Mouse (Mus musculus): ENCODE measurements around the gene Fam83c. TPM values are rescaled to one million over a fixed set of nuclear protein-coding genes. Genes with fewer than 3 reads are reported as not detected.

Fam83c gene
- polyA plus RNA-seq (2014; fragmentation: Nextera tagmentation; extraction: Ambion mirVana) = 0.14 and 0.15 TPM in 2 replicates

GRCm38 (mm10) chr2:155834732-155835131, at the start of gene Fam83c:
TSS of gene Fam83c (minus strand) at chr2:155834854.
- WGBS = 62% methylated on average over 9 of the region's 9 CpGs

DNA sequence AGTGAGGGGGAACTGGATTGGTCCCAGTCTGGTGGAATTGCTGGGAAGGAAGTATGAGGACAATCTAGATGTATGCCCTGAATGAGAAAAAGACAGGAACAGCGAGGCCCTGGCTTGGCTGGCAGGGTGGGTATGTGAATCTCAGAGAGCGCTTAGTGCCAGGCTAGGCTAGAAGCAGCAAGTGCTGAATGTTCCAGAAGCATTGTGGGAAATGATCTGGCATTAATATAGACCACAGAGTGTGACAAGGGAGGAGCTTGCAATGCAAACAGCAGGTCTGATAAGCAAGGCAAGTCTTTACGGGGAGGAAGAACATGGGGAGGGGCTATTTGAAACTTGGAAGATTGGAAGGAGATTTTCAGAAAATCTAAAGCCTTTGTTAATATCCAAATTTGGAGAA, 47.4 kb upstream of the Fam83c start:
- no peak overlapping the region for H3K27ac ChIP-seq (replicated peaks; ENCODE audit: low read depth, low read length)
- no peak overlapping the region for H3K4me2 ChIP-seq (ENCODE audit: low read depth, low read length)
- ATAC-seq (replicated peaks; ENCODE audit: insufficient number of reproducible peaks, low FRiP score, low TSS enrichment, low read depth) (no peak), DNase-seq (ENCODE audit: low spot score) (no peak)
- no peaks in the 10 kb centered on the region for H3K27me3 ChIP-seq (ENCODE audit: control insufficient read depth, insufficient read depth, low read length)
- H3K9me3 ChIP-seq (replicated peaks; ENCODE audit: control insufficient read depth, low read length) = no peaks in the 10 kb centered on the region
- H3K9ac ChIP-seq (replicated peaks; ENCODE audit: low read length) = no peak overlapping the region
- no peak overlapping the region for H3K4me3 ChIP-seq (ENCODE audit: low read depth, low read length)
- WGBS = 94% methylated on average over 3 of the region's 3 CpGs
- no peaks in the 10 kb centered on the region for H3K4me1 ChIP-seq (ENCODE audit: control insufficient read depth, insufficient read depth, low read length)
- H3K36me3 ChIP-seq (replicated peaks; ENCODE audit: control insufficient read depth, insufficient read depth, low read depth, low read length) = no peaks in the 10 kb centered on the region

More at GRCm38 (mm10) chr2:155834732-155835131, at the start of gene Fam83c:
- no peaks in the 10 kb centered on the region for H3K27me3 ChIP-seq (ENCODE audit: control insufficient read depth, insufficient read depth, low read length)
- H3K4me3 ChIP-seq (ENCODE audit: low read depth, low read length) = no peak within 1 kb of the TSS
- ATAC-seq (replicated peaks; ENCODE audit: insufficient number of reproducible peaks, low FRiP score, low TSS enrichment, low read depth) (no peak), DNase-seq (ENCODE audit: low spot score) (no peak)
- no peaks in the 10 kb centered on the region for H3K4me1 ChIP-seq (ENCODE audit: control insufficient read depth, insufficient read depth, low read length)
- no peaks in the 10 kb centered on the region for H3K9me3 ChIP-seq (replicated peaks; ENCODE audit: control insufficient read depth, low read length)
- H3K27ac ChIP-seq (replicated peaks; ENCODE audit: low read depth, low read length) = no peak within 1 kb of the TSS
- H3K9ac ChIP-seq (replicated peaks; ENCODE audit: low read length) = no peak within 1 kb of the TSS
- no peak within 1 kb of the TSS for H3K4me2 ChIP-seq (ENCODE audit: low read depth, low read length)
- no peaks in the 10 kb centered on the region for H3K36me3 ChIP-seq (replicated peaks; ENCODE audit: control insufficient read depth, insufficient read depth, low read depth, low read length)

DNA sequence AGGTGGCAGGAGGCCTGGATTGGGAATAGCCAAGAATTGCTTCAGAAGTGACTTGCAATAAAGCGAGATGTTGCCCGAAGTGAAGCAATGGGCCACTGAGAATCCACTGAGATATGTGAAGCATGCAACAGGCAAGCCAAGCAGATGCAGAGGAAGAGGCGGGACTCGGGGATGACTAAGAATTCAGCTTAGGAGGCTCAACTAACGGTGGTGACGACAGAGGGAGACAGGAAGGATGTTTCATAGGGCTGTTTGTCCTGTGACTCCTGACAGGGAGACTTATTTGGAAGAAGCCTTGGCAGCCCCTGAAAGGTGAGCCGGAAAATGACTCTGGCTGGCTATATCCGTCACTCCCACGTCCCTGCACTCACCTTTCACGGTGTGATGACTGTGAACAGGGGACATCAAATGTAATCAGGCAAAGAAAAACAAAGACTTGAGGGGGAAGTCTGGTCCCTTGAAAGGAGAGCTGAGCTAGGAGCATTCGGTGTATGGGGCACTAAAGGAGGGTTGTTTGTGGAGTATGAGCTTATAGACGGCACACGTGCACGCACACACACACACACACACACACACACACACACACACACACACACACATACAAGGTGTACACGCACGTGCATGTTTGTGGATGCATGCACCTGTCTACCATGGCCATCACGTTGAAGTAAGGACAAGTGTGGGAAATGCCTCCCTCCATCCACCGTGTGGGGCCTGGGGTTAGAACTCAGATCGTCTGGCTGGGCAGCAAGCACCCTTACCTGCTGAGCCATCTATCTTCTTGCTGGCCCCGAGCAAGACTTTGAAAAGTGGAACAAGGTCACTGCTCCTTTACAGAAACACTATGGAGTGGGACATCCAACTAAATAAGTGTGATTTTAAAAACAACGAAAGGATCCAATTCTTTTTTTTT, 44.6 kb upstream of the Fam83c start:
- no peaks in the 10 kb centered on the region for H3K27me3 ChIP-seq (ENCODE audit: control insufficient read depth, insufficient read depth, low read length)
- DNase-seq (ENCODE audit: low spot score) (no peak), ATAC-seq (replicated peaks; ENCODE audit: insufficient number of reproducible peaks, low FRiP score, low TSS enrichment, low read depth) (no peak)
- H3K4me2 ChIP-seq (ENCODE audit: low read depth, low read length) = no peak overlapping the region
- H3K4me1 ChIP-seq (ENCODE audit: control insufficient read depth, insufficient read depth, low read length) = no peaks in the 10 kb centered on the region
- 82% methylated on average over 21 of the region's 21 CpGs for WGBS
- no peak overlapping the region for H3K27ac ChIP-seq (replicated peaks; ENCODE audit: low read depth, low read length)
- H3K36me3 ChIP-seq (replicated peaks; ENCODE audit: control insufficient read depth, insufficient read depth, low read depth, low read length) = no peaks in the 10 kb centered on the region; the same call in 1 of the 2 replicates
- no peak overlapping the region for H3K4me3 ChIP-seq (ENCODE audit: low read depth, low read length)
- no peak overlapping the region for H3K9ac ChIP-seq (replicated peaks; ENCODE audit: low read length)
- no peaks in the 10 kb centered on the region for H3K9me3 ChIP-seq (replicated peaks; ENCODE audit: control insufficient read depth, low read length)

DNA sequence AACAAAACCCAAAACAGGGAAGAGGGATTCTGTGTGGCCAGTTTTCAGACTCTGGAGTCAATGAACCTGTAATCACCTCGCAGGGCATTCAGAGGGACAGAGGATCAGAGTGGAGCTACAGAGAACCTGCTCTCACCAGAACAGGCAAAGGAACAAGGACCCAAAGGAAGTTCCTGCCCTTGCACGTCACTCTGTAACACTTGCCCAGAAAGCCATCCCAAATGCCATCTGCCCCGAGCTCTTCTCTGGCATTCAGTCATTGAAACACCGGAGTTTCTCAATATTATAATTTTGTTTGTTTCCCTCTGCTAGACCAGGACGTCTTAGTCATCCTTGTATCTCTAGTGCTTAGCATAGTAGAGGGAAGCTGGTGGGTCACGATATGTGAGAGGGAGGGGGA, 39.0 kb upstream of the Fam83c start:
- H3K4me2 ChIP-seq (ENCODE audit: low read depth, low read length) = no peak overlapping the region
- WGBS = 85% methylated on average over 6 of the region's 6 CpGs

GRCm38 (mm10) chr2:155872930-155873507, 38.4 kb upstream of the Fam83c start:
- 51% methylated on average over 10 of the region's 10 CpGs for WGBS
- H3K27me3 ChIP-seq (ENCODE audit: control insufficient read depth, insufficient read depth, low read length) = no peaks in the 10 kb centered on the region
- no peak overlapping the region for H3K9ac ChIP-seq (replicated peaks; ENCODE audit: low read length)
- no peak overlapping the region for H3K27ac ChIP-seq (replicated peaks; ENCODE audit: low read depth, low read length)
- H3K4me2 ChIP-seq (ENCODE audit: low read depth, low read length) = no peak overlapping the region
- DNase-seq (ENCODE audit: low spot score) (peak; percentile 25), ATAC-seq (replicated peaks; ENCODE audit: insufficient number of reproducible peaks, low FRiP score, low TSS enrichment, low read depth) (no peak)
- H3K9me3 ChIP-seq (replicated peaks; ENCODE audit: control insufficient read depth, low read length) = no peaks in the 10 kb centered on the region
- no peaks in the 10 kb centered on the region for H3K4me1 ChIP-seq (ENCODE audit: control insufficient read depth, insufficient read depth, low read length)
- no peak overlapping the region for H3K4me3 ChIP-seq (ENCODE audit: low read depth, low read length)
- H3K36me3 ChIP-seq (replicated peaks; ENCODE audit: control insufficient read depth, insufficient read depth, low read depth, low read length) = no peaks in the 10 kb centered on the region; the same call in 1 of the 2 replicates

More for the DNA sequence above, 39.0 kb upstream of the Fam83c start:
- DNase-seq (ENCODE audit: low spot score) (no peak), ATAC-seq (replicated peaks; ENCODE audit: insufficient number of reproducible peaks, low FRiP score, low TSS enrichment, low read depth) (no peak)
- Histone ChIP-seq H3K9me3 (replicated peaks; ENCODE audit: control insufficient read depth, low read length) (no peaks in the 10 kb centered on the region), H3K9ac (replicated peaks; ENCODE audit: low read length) (no peak overlapping the region), H3K4me3 (ENCODE audit: low read depth, low read length) (no peak overlapping the region), H3K27ac (replicated peaks; ENCODE audit: low read depth, low read length) (no peak overlapping the region), H3K27me3 (ENCODE audit: control insufficient read depth, insufficient read depth, low read length) (no peaks in the 10 kb centered on the region), H3K4me1 (ENCODE audit: control insufficient read depth, insufficient read depth, low read length) (no peaks in the 10 kb centered on the region), H3K36me3 (replicated peaks; ENCODE audit: control insufficient read depth, insufficient read depth, low read depth, low read length) (no peaks in the 10 kb centered on the region; the same call in 1 of the 2 replicates)

GRCm38 (mm10) chr2:155872486-155872885, 37.8 kb upstream of the Fam83c start:
- no peak overlapping the region for H3K9ac ChIP-seq (replicated peaks; ENCODE audit: low read length)
- WGBS = 81% methylated on average over 8 of the region's 8 CpGs
- no peak overlapping the region for H3K4me2 ChIP-seq (ENCODE audit: low read depth, low read length)
- H3K4me3 ChIP-seq (ENCODE audit: low read depth, low read length) = no peak overlapping the region
- no peaks in the 10 kb centered on the region for H3K9me3 ChIP-seq (replicated peaks; ENCODE audit: control insufficient read depth, low read length)
- H3K4me1 ChIP-seq (ENCODE audit: control insufficient read depth, insufficient read depth, low read length) = no peaks in the 10 kb centered on the region
- no peak for ATAC-seq (replicated peaks; ENCODE audit: insufficient number of reproducible peaks, low FRiP score, low TSS enrichment, low read depth)
- no peaks in the 10 kb centered on the region; the same call in 1 of the 2 replicates for H3K36me3 ChIP-seq (replicated peaks; ENCODE audit: control insufficient read depth, insufficient read depth, low read depth, low read length)
- no peak overlapping the region for H3K27ac ChIP-seq (replicated peaks; ENCODE audit: low read depth, low read length)
- DNase-seq (ENCODE audit: low spot score) = no peak
- no peaks in the 10 kb centered on the region for H3K27me3 ChIP-seq (ENCODE audit: control insufficient read depth, insufficient read depth, low read length)

DNA sequence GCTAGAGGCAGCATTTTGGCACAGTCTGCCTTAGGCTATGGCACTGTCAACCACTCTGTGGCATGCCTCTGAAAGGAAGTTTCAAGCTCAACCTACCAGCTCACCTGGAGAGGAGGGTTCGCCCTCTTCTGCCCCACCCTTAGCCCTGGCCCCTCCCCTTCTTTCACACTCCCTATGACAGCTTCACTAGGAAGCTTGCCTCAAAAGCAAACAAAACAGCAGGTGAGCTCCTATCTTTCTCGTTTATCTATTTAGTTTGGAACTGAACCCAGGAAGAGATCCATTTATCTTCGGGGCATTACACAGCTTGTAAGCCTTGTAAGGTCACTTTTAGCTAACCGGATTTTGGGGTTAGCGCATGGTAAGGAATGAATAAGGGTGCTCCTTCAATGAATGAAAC, 35.1 kb upstream of the Fam83c start:
- Histone ChIP-seq H3K9ac (replicated peaks; ENCODE audit: low read length) (no peak overlapping the region), H3K4me2 (ENCODE audit: low read depth, low read length) (no peak overlapping the region), H3K4me1 (ENCODE audit: control insufficient read depth, insufficient read depth, low read length) (no peaks in the 10 kb centered on the region), H3K36me3 (replicated peaks; ENCODE audit: control insufficient read depth, insufficient read depth, low read depth, low read length) (no peaks in the 10 kb centered on the region; the same call in 1 of the 2 replicates), H3K4me3 (ENCODE audit: low read depth, low read length) (no peak overlapping the region), H3K27me3 (ENCODE audit: control insufficient read depth, insufficient read depth, low read length) (no peaks in the 10 kb centered on the region), H3K27ac (replicated peaks; ENCODE audit: low read depth, low read length) (no peak overlapping the region), H3K9me3 (replicated peaks; ENCODE audit: control insufficient read depth, low read length) (no peaks in the 10 kb centered on the region)
- DNase-seq (ENCODE audit: low spot score) (no peak), ATAC-seq (replicated peaks; ENCODE audit: insufficient number of reproducible peaks, low FRiP score, low TSS enrichment, low read depth) (no peak)
- WGBS = 83% methylated on average over 5 of the region's 5 CpGs

DNA sequence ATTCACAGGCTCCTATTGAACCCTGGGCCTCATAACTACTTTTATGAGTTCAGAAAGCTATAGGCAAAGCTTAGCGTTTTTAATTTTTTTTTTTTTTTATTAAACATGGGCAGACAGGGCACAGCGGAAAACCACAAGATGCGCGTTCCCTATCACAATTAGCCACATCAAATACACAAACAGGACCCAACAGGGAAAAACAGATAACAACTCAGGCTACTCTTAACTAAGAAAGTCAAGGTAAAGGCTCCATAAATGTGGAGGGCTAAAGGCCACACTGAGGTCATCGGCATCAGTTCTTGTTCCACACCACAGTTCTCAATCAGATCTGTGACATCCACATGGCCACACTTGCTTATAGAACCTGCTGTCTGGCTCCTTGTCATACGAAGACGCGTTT, 33.7 kb upstream of the Fam83c start:
- H3K27me3 ChIP-seq (ENCODE audit: control insufficient read depth, insufficient read depth, low read length) = no peaks in the 10 kb centered on the region
- no peak overlapping the region for H3K27ac ChIP-seq (replicated peaks; ENCODE audit: low read depth, low read length)
- no peak for ATAC-seq (replicated peaks; ENCODE audit: insufficient number of reproducible peaks, low FRiP score, low TSS enrichment, low read depth)
- H3K9me3 ChIP-seq (replicated peaks; ENCODE audit: control insufficient read depth, low read length) = no peaks in the 10 kb centered on the region
- H3K4me3 ChIP-seq (ENCODE audit: low read depth, low read length) = no peak overlapping the region
- no peaks in the 10 kb centered on the region for H3K36me3 ChIP-seq (replicated peaks; ENCODE audit: control insufficient read depth, insufficient read depth, low read depth, low read length)
- no peaks in the 10 kb centered on the region for H3K4me1 ChIP-seq (ENCODE audit: control insufficient read depth, insufficient read depth, low read length)
- no peak overlapping the region for H3K9ac ChIP-seq (replicated peaks; ENCODE audit: low read length)
- no peak for DNase-seq (ENCODE audit: low spot score)
- WGBS = 95% methylated on average over 8 of the region's 8 CpGs
- no peak overlapping the region for H3K4me2 ChIP-seq (ENCODE audit: low read depth, low read length)
